Comparison of ENCODE assay signal across 9 mouse cellular contexts in the genomic region with DNA sequence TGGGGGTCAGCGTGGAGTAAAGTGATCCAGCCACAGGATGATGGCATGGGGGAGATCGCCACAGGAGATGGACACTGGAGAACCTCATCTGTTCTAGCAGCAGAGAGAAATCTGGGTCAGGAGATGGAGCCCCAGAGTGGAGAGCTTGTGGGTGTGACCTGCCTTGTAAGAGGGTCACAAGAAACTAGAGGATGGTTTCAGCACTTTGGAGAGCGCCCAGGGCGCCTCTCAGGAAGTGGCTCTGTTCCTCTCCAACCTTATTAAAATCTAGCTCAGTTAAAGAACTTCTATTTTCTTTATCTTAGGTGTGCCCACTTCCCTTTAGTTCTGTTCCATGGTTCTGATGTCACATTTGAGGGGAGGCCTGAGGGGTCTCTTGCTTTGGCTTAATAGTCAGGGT. TPM values are rescaled to one million over a fixed set of nuclear protein-coding genes. Genes with fewer than 3 reads are reported as not detected.
DNase-seq lines count a peak whose midpoint lies in the region; ATAC-seq and TF ChIP-seq lines count a peak whose summit lies in the region.
"Had no signal": no experiment of that assay in that cellular context is flagged by ENCODE, and none has a peak within 500 bp of the region (broad histone marks: within the 10 kb centered on the region; RNA-seq: fewer than 3 reads in every experiment).

No protein-coding gene starts in this region.

- no peak for ATAC-seq in hindbrain, postnatal 0 days
- ATAC-seq in hindbrain, embryonic 16.5 days, result no peak
- ATAC-seq in monocyte, adult 5-6 weeks (replicated peaks; ENCODE audit: insufficient number of reproducible peaks, low FRiP score, low TSS enrichment, poor library complexity, severe bottlenecking), result no peak

- no peak overlapping the region for H3K27ac ChIP-seq in hindbrain, postnatal 0 days
- H3K27ac ChIP-seq in hindbrain, embryonic 16.5 days (ENCODE audit: low read depth, low read length), result no peak overlapping the region
- H3K27ac ChIP-seq: liver, embryonic 13.5 days had no signal

- no peaks in the 10 kb centered on the region for H3K9me3 ChIP-seq in hindbrain, postnatal 0 days (ENCODE audit: low read length)
- H3K9me3 ChIP-seq in hindbrain, embryonic 16.5 days (ENCODE audit: control insufficient read depth, low read length), result no peaks in the 10 kb centered on the region
- H3K9me3 ChIP-seq: liver, embryonic 13.5 days had no signal

- no peaks in the 10 kb centered on the region for H3K36me3 ChIP-seq in hindbrain, postnatal 0 days (ENCODE audit: insufficient read depth, low read length)
- H3K36me3 ChIP-seq in hindbrain, embryonic 16.5 days (ENCODE audit: control insufficient read depth, insufficient read depth, low read length), result no peaks in the 10 kb centered on the region
- H3K36me3 ChIP-seq: liver, embryonic 13.5 days had no signal

- no peak overlapping the region for H3K9ac ChIP-seq in hindbrain, postnatal 0 days (replicated peaks; ENCODE audit: low read length)
- H3K9ac ChIP-seq in hindbrain, embryonic 16.5 days (ENCODE audit: low read depth, low read length), result no peak overlapping the region
- H3K9ac ChIP-seq: liver, embryonic 13.5 days had no signal

- TF ChIP-seq CTCF in hindbrain, postnatal 0 days (IDR thresholded peaks at IDR 0.05; ENCODE audit: low read depth), result no peak

- no peak overlapping the region for H3K4me3 ChIP-seq in hindbrain, postnatal 0 days (ENCODE audit: low read length)
- H3K4me3 ChIP-seq in hindbrain, embryonic 16.5 days (ENCODE audit: low read length), result no peak overlapping the region
- H3K4me3 ChIP-seq: liver, embryonic 13.5 days had no signal

- H3K27me3 ChIP-seq in hindbrain, postnatal 0 days (ENCODE audit: insufficient read depth, low read length), result no peaks in the 10 kb centered on the region
- H3K27me3 ChIP-seq in hindbrain, embryonic 16.5 days (replicated peaks; ENCODE audit: control insufficient read depth, insufficient read depth, low read length), result no peaks in the 10 kb centered on the region
- H3K27me3 ChIP-seq: liver, embryonic 13.5 days had no signal

- H3K4me1 ChIP-seq in hindbrain, postnatal 0 days (ENCODE audit: insufficient read depth, low read length), result peaks cover 8% of the 10 kb centered on the region
- peaks cover 14% of the 10 kb centered on the region for H3K4me1 ChIP-seq in hindbrain, embryonic 16.5 days (ENCODE audit: control insufficient read depth, insufficient read depth, low read depth, low read length)
- H3K4me1 ChIP-seq: liver, embryonic 13.5 days had no signal

- 71% methylated on average over 4 of the region's 4 CpGs for WGBS in hindbrain, postnatal 0 days
- 54% methylated on average over 4 of the region's 4 CpGs for WGBS in hindbrain, embryonic 16.5 days

- DNase-seq in hindbrain, postnatal 0 days (ENCODE audit: low spot score), result peak; percentile 42
- peak; percentile 65 for DNase-seq in MEL-GATA-1-ER (ENCODE audit: extremely low read depth, low read depth)
- peak; percentile 55 for DNase-seq in embryo, embryonic 9.5 days (ENCODE audit: extremely low spot score)
- peak; percentile 76 for DNase-seq in lung, postnatal 36 days
- no peak for DNase-seq in right cerebral cortex, adult 18-20 months
- no peak for DNase-seq in left cerebral cortex, adult 9 months (ENCODE audit: low spot score in 2 of 2)
- DNase-seq: liver, embryonic 13.5 days had no signal

- no peak overlapping the region for H3K4me2 ChIP-seq in hindbrain, postnatal 0 days (ENCODE audit: low read depth, low read length)
- no peak overlapping the region for H3K4me2 ChIP-seq in hindbrain, embryonic 16.5 days (ENCODE audit: low read length)
- H3K4me2 ChIP-seq: liver, embryonic 13.5 days had no signal

RNA-seq across cellular contexts. Expression of a gene that starts 33.3 kb away (rescaled TPM):
- 179 and 205 TPM in 2 replicates for total RNA-seq in hindbrain, postnatal 0 days (2014; rRNA removed)
- 139 and 141 TPM in 2 replicates for polyA plus RNA-seq in hindbrain, postnatal 0 days (2015; fragmentation: Nextera tagmentation; extraction: Ambion mirVana)
- polyA plus RNA-seq in hindbrain, embryonic 16.5 days (2015; fragmentation: Nextera tagmentation; extraction: Ambion mirVana), result 115 and 117 TPM in 2 replicates
- 0.49 to 0.75 TPM in 2 of 3 replicates, not detected in the other for total RNA-seq in monocyte, adult 5-6 weeks (2017)

RNA-seq across cellular contexts. Expression of a gene that starts 37.2 kb away (rescaled TPM):
- 3.6 and 4.5 TPM in 2 replicates for total RNA-seq in hindbrain, postnatal 0 days (2014; rRNA removed)
- polyA plus RNA-seq in hindbrain, postnatal 0 days (2015; fragmentation: Nextera tagmentation; extraction: Ambion mirVana), result 3.0 and 4.8 TPM in 2 replicates
- polyA plus RNA-seq in hindbrain, embryonic 16.5 days (2015; fragmentation: Nextera tagmentation; extraction: Ambion mirVana), result 2.4 and 3.3 TPM in 2 replicates
- not detected in 3 replicates for total RNA-seq in monocyte, adult 5-6 weeks (2017)

RNA-seq across cellular contexts. Expression of a gene that starts 37.4 kb away (rescaled TPM):
- total RNA-seq in hindbrain, postnatal 0 days (2014; rRNA removed), result 136 and 193 TPM in 2 replicates
- 17.7 and 21.2 TPM in 2 replicates for polyA plus RNA-seq in hindbrain, postnatal 0 days (2015; fragmentation: Nextera tagmentation; extraction: Ambion mirVana)
- polyA plus RNA-seq in hindbrain, embryonic 16.5 days (2015; fragmentation: Nextera tagmentation; extraction: Ambion mirVana), result 14.2 and 14.8 TPM in 2 replicates
- 0.95 to 9.1 TPM (median 5.6 TPM) in 3 replicates for total RNA-seq in monocyte, adult 5-6 weeks (2017)

Comparison
In these comparisons a context has a peak if more than half of its experiments do, and no peak if none do; other contexts are left out.
1. DNase-seq: peak in hindbrain, postnatal 0 days (single experiment), MEL-GATA-1-ER (single experiment), embryo, embryonic 9.5 days (single experiment) and lung, postnatal 36 days (single experiment); none in right cerebral cortex, adult 18-20 months (single experiment) and left cerebral cortex, adult 9 months (0 of 2).
2. RNA of a gene that starts 33.3 kb away (total RNA-seq): 179 to 205 TPM in hindbrain, postnatal 0 days; 0.49 to 0.75 TPM in monocyte, adult 5-6 weeks; every median in the first group is over 100 times any median in the second.
3. RNA of a gene that starts 37.4 kb away (total RNA-seq): 136 to 193 TPM in hindbrain, postnatal 0 days; 0.95 to 9.1 TPM in monocyte, adult 5-6 weeks; every median in the first group is over 10 times any median in the second.